Mouse (Mus musculus) Muller cell, postnatal 12 days (primary cell): ENCODE results near the gene Vmn2r78.
"Not testable (repeated sequence)": the region's sequence is repeated elsewhere in the genome, so short reads cannot be mapped to it uniquely, and the experiment has no call there.

Experiments
- DNase-seq: peaks from one replicate; pipeline ENCODE4 v3.0.0-alpha.2; 2015; ENCODE audit errors: inconsistent ontology term

The Vmn2r78 gene

GRCm38 (mm10) chr7:86914794-86915193 lies at the start of gene Vmn2r78:
Vmn2r78 (plus strand) TSS chr7:86915094.
- not testable (repeated sequence) for DNase-seq

GRCm38 (mm10) chr7:86889470-86890469 lies 25.1 kb upstream of the Vmn2r78 start:
- no peak for DNase-seq

- no peak for DNase-seq
Measured at GRCm38 (mm10) chr7:86937288-86937687, 22.4 kb downstream of the Vmn2r78 start.

- no peak for DNase-seq
Measured at GRCm38 (mm10) chr7:86994700-86995099, 79.8 kb downstream of the Vmn2r78 start.

- DNase-seq: not testable (repeated sequence)
Measured at GRCm38 (mm10) chr7:86995815-86996214, 80.9 kb downstream of the Vmn2r78 start, which contains the start of gene Vmn2r79. Vmn2r79 (plus strand) TSS chr7:86996115.
